Mouse (Mus musculus): Measurements from ENCODE around the gene Pdss2.

- TF ChIP-seq CTCF (IDR thresholded peaks at IDR 0.05; ENCODE audit: low read depth), result no peak
- no peak for TF ChIP-seq EP300 (IDR thresholded peaks at IDR 0.05; ENCODE audit: low read depth)
These were observed 102.1 kb downstream of the Pdss2 start for GRCm38 (mm10) chr10:43323386-43323785.

Measured in liver, embryonic 14.5 days (tissue).